Mouse (Mus musculus) ovary, postnatal 10 days (tissue): Measurements from ENCODE around the gene Tsfm.
"Not testable (repeated sequence)": the region's sequence is repeated elsewhere in the genome, so short reads cannot be mapped to it uniquely, and the experiment has no call there.

Experiments
- DNase-seq: peaks from one replicate; pipeline ENCODE4 v3.0.0; 2022; ENCODE audit warnings: low spot score

Tsfm gene

GRCm38 (mm10) chr10:127030336-127031296, at the start of gene Tsfm:
TSS of gene Tsfm (minus strand) at chr10:127030840.
- peak; percentile 90 for DNase-seq

DNA sequence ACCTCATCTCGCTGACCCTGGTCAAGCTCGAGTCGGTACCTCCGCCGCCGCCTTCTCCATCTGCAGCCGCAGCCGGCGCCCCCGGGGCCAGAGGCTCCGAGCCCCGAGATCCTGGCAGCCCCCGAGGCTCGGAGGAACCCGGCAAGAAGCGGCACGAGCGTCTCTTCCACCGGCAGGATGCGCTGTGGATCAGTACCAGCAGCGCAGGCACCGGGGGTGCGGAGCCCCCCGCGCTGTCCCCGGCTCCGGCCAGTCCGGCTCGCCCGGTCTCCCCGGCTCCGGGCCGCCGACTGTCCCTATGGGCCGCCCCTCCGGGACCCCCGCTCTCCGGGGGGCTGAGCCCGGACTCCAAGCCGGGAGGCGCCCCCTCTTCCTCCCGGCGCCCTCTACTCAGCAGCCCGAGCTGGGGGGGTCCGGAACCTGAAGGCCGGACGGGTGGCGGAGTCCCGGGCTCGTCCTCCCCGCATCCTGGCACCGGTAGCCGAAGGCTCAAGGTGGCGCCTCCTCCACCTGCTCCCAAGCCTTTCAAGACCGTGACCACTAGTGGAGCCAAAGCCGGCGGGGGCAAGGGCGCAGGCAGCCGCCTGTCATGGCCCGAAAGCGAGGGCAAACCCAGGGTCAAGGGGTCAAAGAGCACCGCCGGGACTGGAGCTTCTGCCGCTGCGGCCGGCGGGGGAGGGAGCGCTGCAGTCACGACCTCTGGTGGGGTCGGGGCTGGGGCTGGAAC, 49.2 kb upstream of the Tsfm start:
- DNase-seq, result no peak

GRCm38 (mm10) chr10:127078677-127079575, 48.3 kb upstream of the Tsfm start:
- peak; percentile 21 for DNase-seq

- DNase-seq, result no peak
Measured at GRCm38 (mm10) chr10:127078001-127078676, 47.5 kb upstream of the Tsfm start.

DNA sequence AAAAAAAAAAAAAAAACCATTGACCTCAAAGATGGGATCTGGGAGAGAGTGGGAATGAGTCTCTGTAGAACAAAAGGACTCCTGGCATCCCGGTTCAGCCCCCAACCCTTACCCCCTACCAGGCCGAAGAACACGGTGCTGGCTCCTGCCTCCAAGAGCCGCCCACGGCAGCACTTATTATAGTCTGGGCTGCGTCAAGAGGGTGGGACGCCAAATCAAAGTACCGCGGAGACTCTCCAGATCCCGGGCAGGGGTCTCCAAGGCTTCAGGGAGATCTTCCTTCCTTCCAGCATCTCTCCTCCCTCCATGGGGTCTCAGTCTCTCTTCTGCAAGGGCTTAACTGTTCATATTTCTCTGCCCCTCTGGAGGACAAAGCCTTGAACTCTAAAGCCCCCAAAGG, 46.9 kb upstream of the Tsfm start:
- DNase-seq, result no peak

DNA sequence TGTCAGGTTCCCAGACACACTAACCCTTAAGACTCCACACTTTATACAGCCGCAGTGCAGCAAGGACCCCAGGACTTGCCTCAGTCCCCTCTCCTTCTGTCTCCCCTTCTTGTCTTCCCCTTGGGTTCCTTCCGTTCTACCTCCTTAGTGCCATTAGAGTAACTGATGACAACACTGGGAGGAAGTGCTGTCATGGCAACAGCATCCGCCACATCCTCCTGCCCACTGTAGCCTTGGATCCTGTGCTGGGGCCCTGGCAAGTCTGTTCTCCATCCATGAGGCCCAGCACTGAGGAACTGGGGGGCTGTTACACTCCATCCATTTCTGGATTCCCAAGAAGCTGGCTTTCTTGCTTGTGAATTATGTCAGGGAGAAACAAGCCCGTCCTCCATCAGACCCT, 45.4 kb upstream of the Tsfm start:
- no peak for DNase-seq

GRCm38 (mm10) chr10:127075651-127076050, 45.0 kb upstream of the Tsfm start:
- DNase-seq, result no peak

- DNase-seq, result no peak
Measured at GRCm38 (mm10) chr10:127075080-127075479, 44.4 kb upstream of the Tsfm start, which contains the start of gene Agap2. TSS of gene Agap2 (plus strand) at chr10:127075284.

DNA sequence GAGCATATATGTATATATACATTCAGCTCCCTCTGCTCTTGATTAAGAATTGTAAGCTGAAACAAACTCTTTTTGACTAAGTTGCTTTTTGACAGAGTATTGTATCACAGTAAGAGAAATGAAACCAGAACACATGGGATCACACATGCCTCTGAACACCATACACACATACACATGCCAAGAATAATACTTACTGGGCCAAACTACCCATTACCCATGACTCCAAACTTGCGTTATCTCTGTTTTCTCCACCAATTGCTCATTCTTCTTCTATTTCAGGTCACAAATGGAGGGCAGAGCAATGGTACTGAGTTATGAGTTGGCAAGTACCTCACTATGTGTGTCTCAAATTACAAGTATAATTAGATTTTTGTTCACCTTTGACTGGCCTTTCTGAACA, 43.3 kb upstream of the Tsfm start:
- no peak for DNase-seq

DNA sequence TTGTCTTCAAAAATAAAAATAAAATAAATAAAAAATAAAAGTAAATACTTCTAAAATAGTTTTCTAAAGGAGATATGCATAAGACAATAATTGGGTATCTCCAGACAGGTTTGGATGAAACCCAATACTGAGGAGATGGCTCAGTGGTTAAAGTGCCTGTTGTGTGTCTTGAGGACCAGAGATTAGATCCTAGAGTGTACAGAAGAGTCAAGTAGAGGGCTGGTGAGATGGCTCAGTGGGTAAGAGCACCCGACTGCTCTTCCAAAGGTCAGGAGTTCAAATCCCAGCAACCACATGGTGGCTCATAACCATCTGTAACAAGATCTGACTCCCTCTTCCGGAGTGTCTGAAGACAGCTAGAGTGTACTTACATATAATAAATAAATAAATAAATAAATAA, 42.3 kb upstream of the Tsfm start:
- DNase-seq, result not testable (repeated sequence)

DNA sequence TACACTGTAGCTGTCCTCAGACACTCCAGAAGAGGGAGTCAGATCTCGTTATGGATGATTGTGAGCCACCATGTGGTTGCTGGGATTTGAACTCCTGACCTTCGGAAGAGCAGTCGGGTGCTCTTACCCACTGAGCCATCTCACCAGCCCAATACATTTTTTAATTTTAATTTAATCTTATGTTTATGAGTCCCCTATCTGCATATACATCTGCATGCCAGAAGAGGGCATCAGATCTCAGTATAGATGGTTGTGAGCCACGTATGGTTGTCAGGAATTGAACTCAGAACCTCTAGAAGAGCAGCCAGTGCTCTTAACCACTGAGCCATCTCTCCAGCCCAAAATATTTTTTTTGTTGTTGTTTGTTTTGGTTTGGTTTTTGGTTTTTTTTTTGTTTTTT, 41.6 kb upstream of the Tsfm start:
- not testable (repeated sequence) for DNase-seq

DNA sequence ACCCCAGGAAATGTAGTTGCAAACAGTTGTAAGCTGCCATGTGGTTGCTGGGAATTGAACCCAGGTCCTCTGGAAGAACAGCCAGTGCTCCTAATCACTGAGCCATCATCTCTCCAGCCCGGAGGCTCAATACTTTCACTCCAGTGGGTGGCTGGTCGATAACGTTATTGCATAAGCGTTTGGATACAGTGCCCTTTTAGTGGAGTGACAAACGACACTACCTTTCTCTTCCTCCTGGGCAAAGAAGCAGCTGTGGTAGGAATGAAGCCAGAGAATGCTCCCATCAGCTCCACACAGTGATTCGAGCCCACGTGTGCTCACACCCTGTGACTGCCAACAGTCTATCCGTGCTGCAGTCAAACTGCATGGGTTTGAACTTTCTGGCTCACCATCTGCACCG, 40.6 kb upstream of the Tsfm start:
- no peak for DNase-seq

DNA sequence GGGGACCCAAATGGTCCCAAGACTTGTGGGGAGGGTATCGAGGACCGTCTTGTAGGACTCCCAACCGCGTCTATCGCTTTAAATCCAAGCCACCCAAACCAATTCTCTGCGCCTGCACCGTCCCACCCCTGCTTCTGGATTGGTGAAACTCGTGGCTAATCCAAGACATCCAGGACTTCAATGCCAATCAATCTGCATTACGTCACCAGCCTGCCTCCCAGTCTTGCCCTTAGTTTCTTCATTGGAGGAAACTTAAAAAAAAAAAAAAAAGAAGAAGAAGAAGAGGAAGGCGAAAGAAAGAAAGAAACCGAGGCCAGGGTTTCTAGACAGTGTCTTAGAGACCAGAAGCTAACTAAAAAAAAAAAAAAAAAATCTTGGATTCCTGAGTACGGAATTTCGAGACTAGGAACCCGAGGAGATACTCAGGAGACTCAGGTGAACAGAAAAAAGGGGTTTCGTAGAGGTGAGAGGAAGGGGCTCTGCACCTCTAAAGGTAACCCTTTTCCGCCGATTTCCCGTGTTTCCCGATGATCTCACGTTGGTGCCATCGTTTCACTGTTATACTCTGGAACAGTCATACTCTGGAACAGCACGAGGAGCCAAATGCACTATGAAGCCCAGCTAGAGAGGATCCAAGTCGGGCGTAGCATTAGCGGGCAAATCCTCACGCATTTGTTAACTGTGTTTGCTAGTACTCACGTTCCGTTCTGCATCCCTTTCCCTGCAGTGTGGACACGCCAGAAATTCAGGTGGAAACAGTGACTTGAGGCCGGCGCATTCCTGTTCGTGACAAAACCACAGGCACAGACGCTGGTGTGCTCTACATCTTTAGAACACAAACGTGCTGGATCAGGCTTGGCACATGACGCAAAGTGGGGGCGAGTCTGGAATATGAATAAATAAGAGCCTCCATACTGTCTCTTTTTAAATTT, 39.8 kb upstream of the Tsfm start, which contains the start of gene Tspan31:
Tspan31 (minus strand) TSS at position 75 of the 932 bp plus-strand sequence.
- peak; percentile 53 for DNase-seq

- DNase-seq, result no peak
Measured at GRCm38 (mm10) chr10:127069281-127070189, 38.9 kb upstream of the Tsfm start.

DNA sequence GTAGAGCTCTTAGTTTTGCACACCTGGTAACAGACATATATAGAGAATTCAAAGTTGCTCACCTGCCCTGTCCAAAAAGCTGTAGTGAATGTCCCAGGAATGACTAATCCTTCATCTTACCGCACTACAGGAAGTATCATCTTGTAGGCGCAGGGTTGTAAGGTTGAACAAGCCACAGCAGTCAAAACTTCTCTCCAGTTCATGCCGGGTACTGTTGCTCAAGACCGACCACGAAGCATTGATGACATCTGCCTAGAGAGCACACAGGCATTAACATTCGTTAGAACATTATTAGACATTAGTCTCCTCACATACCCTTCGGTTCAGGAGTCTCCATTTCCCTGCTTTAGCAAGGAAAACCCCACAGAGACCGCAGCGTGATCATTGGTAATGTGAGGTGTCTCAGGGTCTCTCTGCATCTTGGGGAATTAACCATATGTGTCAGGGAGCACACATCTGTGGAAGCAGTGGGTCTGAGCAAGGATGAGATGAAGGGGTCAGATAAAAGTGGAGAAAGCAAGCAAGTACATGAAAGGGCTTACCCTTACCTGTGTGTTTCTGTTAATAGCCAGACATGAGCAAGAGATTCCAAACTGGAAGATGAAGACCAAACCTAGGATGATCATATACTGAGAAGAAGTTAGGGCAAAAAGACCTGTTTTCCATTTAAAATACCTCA, 37.9 kb upstream of the Tsfm start:
- DNase-seq, result no peak

DNA sequence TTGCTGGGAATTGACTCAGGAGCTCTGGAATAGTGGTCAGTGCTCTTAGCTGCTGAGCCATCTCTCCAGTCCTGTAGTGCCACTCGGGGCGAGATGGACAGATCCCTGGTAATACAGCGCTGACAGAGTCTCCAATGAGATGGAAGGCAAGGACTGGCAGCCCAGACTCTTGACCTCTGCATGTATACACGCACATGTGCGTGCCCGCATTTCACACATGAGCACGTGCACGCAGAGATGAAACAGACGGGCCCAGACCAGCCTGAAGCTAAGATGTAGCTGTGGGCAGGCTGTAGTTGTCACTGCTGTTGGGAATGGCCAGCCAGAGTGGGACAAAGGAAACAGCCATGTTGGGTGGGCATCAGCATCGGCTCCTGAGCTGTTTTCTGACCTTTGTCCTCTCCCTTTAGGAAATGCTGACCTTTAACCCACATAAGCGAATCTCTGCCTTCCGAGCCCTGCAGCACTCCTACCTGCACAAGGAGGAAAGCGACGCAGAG, 35.9 kb upstream of the Tsfm start:
- DNase-seq, result no peak

- no peak for DNase-seq
Measured at GRCm38 (mm10) chr10:127065981-127066380, 35.3 kb upstream of the Tsfm start.
